Mouse (Mus musculus) embryonic facial prominence, embryonic 15.5 days (tissue): ENCODE data around the gene Esyt2. TPM values are rescaled to one million over a fixed set of nuclear protein-coding genes. Genes with fewer than 3 reads are reported as not detected.

Experiments used
- ATAC-seq: fragments of 200-750 bp; cut with Nextera tagmentation; 2 replicates; pipeline ENCODE4 v1.8.0; 2017; ENCODE audit warnings: low read depth, moderate TSS enrichment; ENCODE audit not compliant: insufficient number of reproducible peaks, low FRiP score, low TSS enrichment
- H3K27ac ChIP-seq: fragments of 300-500 bp; sonication (generic); replicated peaks from 2 replicates; pipeline ENCODE4 v1.5.1; 2015; ENCODE audit warnings: mild to moderate bottlenecking, inconsistent platforms
- H3K27me3 ChIP-seq: fragments of 300-500 bp; sonication (generic); 2 replicates; pipeline ENCODE4 v1.6.1; 2015; ENCODE audit warnings: inconsistent platforms
- H3K36me3 ChIP-seq: fragments of 300-500 bp; sonication (generic); 2 replicates; pipeline ENCODE4 v1.6.1; 2015; ENCODE audit warnings: mild to moderate bottlenecking, inconsistent platforms
- H3K4me1 ChIP-seq: fragments of 300-500 bp; sonication (generic); 2 replicates; pipeline ENCODE4 v1.6.1; 2015; ENCODE audit warnings: inconsistent platforms
- H3K4me2 ChIP-seq: fragments of 300-500 bp; sonication (generic); replicated peaks from 2 replicates; pipeline ENCODE4 v1.6.1; 2015; ENCODE audit warnings: mild to moderate bottlenecking, inconsistent platforms
- H3K4me3 ChIP-seq: fragments of 300-500 bp; sonication (generic); replicated peaks from 2 replicates; pipeline ENCODE4 v1.5.1; 2015; ENCODE audit warnings: mild to moderate bottlenecking, inconsistent platforms
- H3K9ac ChIP-seq: fragments of 300-500 bp; sonication (generic); 2 replicates; pipeline ENCODE4 v1.6.1; 2015; ENCODE audit warnings: inconsistent platforms
- H3K9me3 ChIP-seq: fragments of 300-500 bp; sonication (generic); replicated peaks from 2 replicates; pipeline ENCODE4 v1.6.1; 2016; ENCODE audit warnings: inconsistent platforms
- WGBS: fragments of 180-500 bp; shearing (Covaris S2); methylation state at CpG from one replicate; pipeline ENCODE4 v1.1.7; 2015; 5-methylcytosine and 5-hydroxymethylcytosine counted together
- polyA plus RNA-seq: library from polyadenylated mRNA; unstranded; fragments of >200 nt; fragmentation: Nextera tagmentation; extraction: Ambion mirVana; gene quantifications from 2 replicates; pipeline ENCODE4 v1.2.1, GENCODE M21; 2015

Esyt2 gene
- 20.3 and 21.7 TPM in 2 replicates for polyA plus RNA-seq

- peak within 1 kb of the TSS; percentile 96 for H3K9ac ChIP-seq
- no peaks in the 10 kb centered on the region for H3K4me1 ChIP-seq
- under 1% methylated on average over 67 of the region's 68 CpGs for WGBS
- H3K36me3 ChIP-seq = no peaks in the 10 kb centered on the region
- peak within 1 kb of the TSS; percentile 99 for H3K27ac ChIP-seq
- peak within 1 kb of the TSS; percentile 97 for H3K4me3 ChIP-seq
- H3K9me3 ChIP-seq = no peaks in the 10 kb centered on the region
- ATAC-seq = peak; percentile 97
- H3K4me2 ChIP-seq = peak within 1 kb of the TSS; percentile 74
- H3K27me3 ChIP-seq = no peaks in the 10 kb centered on the region
Measured at GRCm38 (mm10) chr12:116280653-116281364, at the start of gene Esyt2. Gene Esyt2, plus strand, starts transcription at chr12:116281196.

GRCm38 (mm10) chr12:116231612-116232011, 49.4 kb upstream of the Esyt2 start:
- Histone ChIP-seq H3K27ac (no peak overlapping the region), H3K9me3 (no peaks in the 10 kb centered on the region), H3K4me2 (no peak overlapping the region), H3K4me1 (no peaks in the 10 kb centered on the region), H3K4me3 (no peak overlapping the region), H3K27me3 (no peaks in the 10 kb centered on the region), H3K9ac (no peak overlapping the region), H3K36me3 (peaks cover 13% of the 10 kb centered on the region; the same call in 1 of the 2 replicates)
- ATAC-seq = no peak
- 60% methylated on average over 12 of the region's 12 CpGs for WGBS

- ATAC-seq = no peak
- peaks cover 10% of the 10 kb centered on the region; the same call in 1 of the 2 replicates for H3K36me3 ChIP-seq
- 66% methylated on average over 1 of the region's 1 CpGs for WGBS
- no peaks in the 10 kb centered on the region for H3K4me1 ChIP-seq
- no peak overlapping the region for H3K4me2 ChIP-seq
- no peak overlapping the region for H3K4me3 ChIP-seq
- no peaks in the 10 kb centered on the region for H3K9me3 ChIP-seq
- H3K27me3 ChIP-seq = no peaks in the 10 kb centered on the region
- H3K27ac ChIP-seq = no peak overlapping the region
- no peak overlapping the region for H3K9ac ChIP-seq
Measured at GRCm38 (mm10) chr12:116232061-116232460, 48.9 kb upstream of the Esyt2 start.

GRCm38 (mm10) chr12:116235356-116235755, 45.6 kb upstream of the Esyt2 start:
- Histone ChIP-seq H3K27me3 (no peaks in the 10 kb centered on the region), H3K27ac (no peak overlapping the region), H3K4me2 (no peak overlapping the region), H3K9ac (no peak overlapping the region), H3K36me3 (peaks cover 4% of the 10 kb centered on the region; the same call in 1 of the 2 replicates), H3K9me3 (no peaks in the 10 kb centered on the region), H3K4me3 (no peak overlapping the region), H3K4me1 (no peaks in the 10 kb centered on the region)
- no peak for ATAC-seq
- 81% methylated on average over 4 of the region's 4 CpGs for WGBS

DNA sequence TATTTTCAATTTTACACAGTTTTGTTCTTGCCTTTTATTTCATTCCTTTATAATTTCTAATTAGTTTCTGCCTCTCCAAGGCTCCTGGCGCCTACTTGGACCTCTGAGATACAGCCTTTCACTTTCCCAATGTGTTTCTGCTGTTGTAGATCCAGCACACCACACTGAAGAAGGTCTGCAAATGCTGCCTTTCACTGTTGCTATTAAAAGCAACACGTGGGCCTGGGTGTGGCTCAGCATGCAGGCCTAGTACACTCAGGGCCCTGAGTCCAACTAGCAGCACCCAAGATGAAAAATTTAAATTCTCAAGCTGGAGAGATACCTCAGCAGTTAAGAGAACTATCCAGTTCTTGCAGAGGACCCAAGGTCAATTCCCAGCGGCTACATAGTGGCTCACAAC, 44.3 kb upstream of the Esyt2 start:
- no peaks in the 10 kb centered on the region for H3K27me3 ChIP-seq
- peaks cover 12% of the 10 kb centered on the region; the same call in 1 of the 2 replicates for H3K36me3 ChIP-seq
- H3K9me3 ChIP-seq = no peaks in the 10 kb centered on the region
- no peak overlapping the region for H3K4me3 ChIP-seq
- H3K9ac ChIP-seq = no peak overlapping the region
- 79% methylated on average over 3 of the region's 3 CpGs for WGBS
- H3K4me2 ChIP-seq = no peak overlapping the region
- H3K4me1 ChIP-seq = no peaks in the 10 kb centered on the region
- no peak overlapping the region for H3K27ac ChIP-seq
- no peak for ATAC-seq

GRCm38 (mm10) chr12:116238370-116238769, 42.6 kb upstream of the Esyt2 start:
- H3K9ac ChIP-seq = no peak overlapping the region
- no peaks in the 10 kb centered on the region for H3K27me3 ChIP-seq
- H3K4me2 ChIP-seq = no peak overlapping the region
- H3K4me1 ChIP-seq = no peaks in the 10 kb centered on the region
- no peaks in the 10 kb centered on the region for H3K9me3 ChIP-seq
- no peak for ATAC-seq
- no peak overlapping the region for H3K27ac ChIP-seq
- no peak overlapping the region for H3K4me3 ChIP-seq
- H3K36me3 ChIP-seq = peaks cover 16% of the 10 kb centered on the region; the same call in 1 of the 2 replicates

DNA sequence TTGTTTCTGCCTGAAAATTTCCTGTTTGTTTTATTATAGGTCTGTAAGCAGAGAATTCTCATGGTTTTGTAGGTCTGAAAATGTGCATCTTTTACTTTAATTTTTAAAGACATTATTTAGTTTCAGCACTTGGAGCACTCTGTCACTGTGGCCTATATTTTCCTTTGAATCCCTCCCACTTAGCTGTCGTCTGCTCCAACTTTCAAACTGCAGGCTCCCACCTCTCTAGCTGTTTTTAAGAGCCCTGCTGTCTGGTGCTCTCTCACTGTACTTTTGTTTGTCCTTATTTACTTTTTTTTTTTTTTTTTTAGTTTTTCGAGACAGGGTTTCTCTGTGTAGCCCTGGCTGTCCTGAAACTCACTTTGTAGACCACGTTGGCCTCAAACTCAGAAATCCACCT, 42.2 kb upstream of the Esyt2 start:
- no peak overlapping the region for H3K4me3 ChIP-seq
- peaks cover 17% of the 10 kb centered on the region; the same call in 1 of the 2 replicates for H3K36me3 ChIP-seq
- no peak overlapping the region for H3K9ac ChIP-seq
- no peak for ATAC-seq
- 77% methylated on average over 3 of the region's 3 CpGs for WGBS
- H3K4me2 ChIP-seq = no peak overlapping the region
- H3K27ac ChIP-seq = no peak overlapping the region
- H3K27me3 ChIP-seq = no peaks in the 10 kb centered on the region
- H3K9me3 ChIP-seq = no peaks in the 10 kb centered on the region
- no peaks in the 10 kb centered on the region for H3K4me1 ChIP-seq

DNA sequence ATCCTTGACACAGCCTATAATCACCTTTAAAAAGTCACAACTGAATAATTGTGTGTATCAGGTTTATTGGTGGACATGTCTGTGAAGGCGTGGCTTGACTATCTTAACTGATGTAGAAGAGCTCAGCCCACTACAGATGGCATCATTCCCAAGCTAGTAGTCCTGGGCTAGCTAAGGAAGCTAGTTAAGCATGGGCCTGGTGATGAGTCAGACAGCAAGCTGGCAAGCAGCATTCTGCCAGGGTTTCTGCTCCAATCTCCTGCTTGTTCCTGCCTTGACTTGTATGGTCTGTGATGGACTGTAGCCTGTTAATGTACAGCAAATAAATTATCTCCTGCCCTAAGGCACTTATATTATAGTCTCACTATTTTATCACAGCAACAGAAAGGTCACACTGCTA, 36.4 kb upstream of the Esyt2 start:
- Histone ChIP-seq H3K27ac (no peak overlapping the region), H3K27me3 (no peaks in the 10 kb centered on the region), H3K4me1 (no peaks in the 10 kb centered on the region), H3K9me3 (no peaks in the 10 kb centered on the region), H3K4me3 (no peak overlapping the region), H3K9ac (no peak overlapping the region), H3K36me3 (peaks cover 51% of the 10 kb centered on the region), H3K4me2 (no peak overlapping the region)
- no peak for ATAC-seq
- WGBS = 84% methylated on average over 1 of the region's 1 CpGs

GRCm38 (mm10) chr12:116254652-116255051, 26.3 kb upstream of the Esyt2 start:
- peaks cover 13% of the 10 kb centered on the region for H3K36me3 ChIP-seq
- ATAC-seq = no peak
- H3K4me3 ChIP-seq = no peak overlapping the region
- no peak overlapping the region for H3K4me2 ChIP-seq
- H3K9ac ChIP-seq = no peak overlapping the region
- H3K27ac ChIP-seq = no peak overlapping the region
- no peaks in the 10 kb centered on the region for H3K4me1 ChIP-seq
- no peaks in the 10 kb centered on the region for H3K27me3 ChIP-seq
- no peaks in the 10 kb centered on the region for H3K9me3 ChIP-seq
- 58% methylated on average over 8 of the region's 8 CpGs for WGBS

DNA sequence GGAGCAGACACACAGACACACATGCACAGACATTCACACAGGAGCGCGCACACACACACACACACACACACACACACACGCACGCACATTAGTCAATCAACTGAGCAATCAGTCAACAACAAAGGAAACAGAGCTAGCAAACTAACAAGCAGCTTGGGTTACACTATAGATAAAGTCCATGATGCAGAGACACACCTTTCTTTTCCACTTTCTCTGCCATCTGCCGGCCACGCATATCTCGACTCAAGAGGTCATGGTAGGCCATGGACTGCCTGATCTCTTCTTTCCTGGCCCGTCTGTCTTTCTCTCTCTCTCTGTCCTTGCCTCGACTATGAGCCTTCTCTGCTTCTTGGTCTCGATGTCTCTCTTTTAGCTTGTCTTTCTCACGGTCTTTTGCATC, 25.4 kb upstream of the Esyt2 start:
- Histone ChIP-seq H3K27ac (no peak overlapping the region), H3K9me3 (no peaks in the 10 kb centered on the region), H3K4me3 (no peak overlapping the region), H3K9ac (no peak overlapping the region), H3K4me1 (no peaks in the 10 kb centered on the region), H3K27me3 (no peaks in the 10 kb centered on the region), H3K36me3 (peaks cover 13% of the 10 kb centered on the region), H3K4me2 (no peak overlapping the region)
- ATAC-seq = no peak
- WGBS = 86% methylated on average over 11 of the region's 11 CpGs

DNA sequence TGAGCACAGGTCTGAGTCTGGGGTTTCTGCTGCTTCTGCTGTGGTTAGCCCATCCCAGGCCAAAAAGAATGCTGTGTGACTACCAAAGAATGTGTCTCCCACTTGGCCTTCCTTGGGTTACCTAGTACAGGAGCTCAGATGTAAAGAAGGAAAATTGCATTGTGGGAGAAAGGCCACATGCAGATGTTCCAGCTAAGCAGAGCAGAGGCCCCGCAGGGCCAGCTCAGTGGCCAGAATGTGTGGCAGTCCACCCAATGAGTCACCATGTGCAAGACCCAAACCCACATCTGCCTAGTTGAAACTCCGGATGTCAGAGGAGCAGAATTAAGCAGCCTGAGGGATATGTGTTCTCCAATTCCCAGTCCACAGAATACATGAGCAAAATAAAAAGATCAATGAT, 22.7 kb upstream of the Esyt2 start:
- Histone ChIP-seq H3K36me3 (peaks cover 6% of the 10 kb centered on the region; the same call in 1 of the 2 replicates), H3K9me3 (no peaks in the 10 kb centered on the region), H3K4me2 (no peak overlapping the region), H3K9ac (no peak overlapping the region), H3K4me1 (no peaks in the 10 kb centered on the region), H3K27ac (no peak overlapping the region), H3K27me3 (no peaks in the 10 kb centered on the region), H3K4me3 (no peak overlapping the region)
- WGBS = 76% methylated on average over 2 of the region's 2 CpGs
- ATAC-seq = no peak
